Mouse (Mus musculus) lung, embryonic 15.5 days (tissue): Measurements from ENCODE around the gene Phactr1. TPM values are rescaled to one million over a fixed set of nuclear protein-coding genes. Genes with fewer than 3 reads are reported as not detected.

ENCODE experiments used
- ATAC-seq: fragments of 200-750 bp; cut with Nextera tagmentation; 2 replicates; pipeline ENCODE4 v1.8.0; 2017; ENCODE audit warnings: moderate number of reproducible peaks, borderline replicate concordance; ENCODE audit not compliant: low FRiP score, low TSS enrichment; ENCODE audit errors: extremely low read depth
- H3K27ac ChIP-seq: fragments of 300-500 bp; sonication (generic); 2 replicates; pipeline ENCODE4 v1.5.1; 2015; ENCODE audit warnings: moderate library complexity, mild to moderate bottlenecking, inconsistent platforms
- H3K27me3 ChIP-seq: fragments of 300-500 bp; sonication (generic); 2 replicates; pipeline ENCODE4 v1.6.1; 2015; ENCODE audit warnings: inconsistent platforms
- H3K36me3 ChIP-seq: fragments of 300-500 bp; sonication (generic); 2 replicates; pipeline ENCODE4 v1.6.1; 2015; ENCODE audit warnings: inconsistent platforms
- H3K4me1 ChIP-seq: fragments of 300-500 bp; sonication (generic); 2 replicates; pipeline ENCODE4 v1.6.1; 2015; ENCODE audit warnings: inconsistent platforms
- H3K4me2 ChIP-seq: fragments of 300-500 bp; sonication (generic); 2 replicates; pipeline ENCODE4 v1.6.1; 2015; ENCODE audit warnings: inconsistent platforms, mild to moderate bottlenecking, moderate library complexity
- H3K4me3 ChIP-seq: fragments of 300-500 bp; sonication (generic); 2 replicates; pipeline ENCODE4 v1.5.1; 2015; ENCODE audit warnings: mild to moderate bottlenecking, inconsistent platforms
- H3K9ac ChIP-seq: fragments of 300-500 bp; sonication (generic); 2 replicates; pipeline ENCODE4 v1.6.1; 2015; ENCODE audit warnings: inconsistent platforms
- H3K9me3 ChIP-seq: fragments of 300-500 bp; sonication (generic); 2 replicates; pipeline ENCODE4 v1.6.1; 2016; ENCODE audit warnings: inconsistent platforms
- WGBS: fragments of 180-500 bp; shearing (Covaris S2); methylation state at CpG from one replicate; pipeline ENCODE4 v1.1.7; 2015; 5-methylcytosine and 5-hydroxymethylcytosine counted together
- polyA plus RNA-seq: library from polyadenylated mRNA; unstranded; fragments of >200 nt; fragmentation: Nextera tagmentation; extraction: Ambion mirVana; gene quantifications from 2 replicates; pipeline ENCODE4 v1.2.1, GENCODE M21; 2015

Gene Phactr1
- polyA plus RNA-seq, 1 experiment from 2014 or later: 6.4 TPM

DNA sequence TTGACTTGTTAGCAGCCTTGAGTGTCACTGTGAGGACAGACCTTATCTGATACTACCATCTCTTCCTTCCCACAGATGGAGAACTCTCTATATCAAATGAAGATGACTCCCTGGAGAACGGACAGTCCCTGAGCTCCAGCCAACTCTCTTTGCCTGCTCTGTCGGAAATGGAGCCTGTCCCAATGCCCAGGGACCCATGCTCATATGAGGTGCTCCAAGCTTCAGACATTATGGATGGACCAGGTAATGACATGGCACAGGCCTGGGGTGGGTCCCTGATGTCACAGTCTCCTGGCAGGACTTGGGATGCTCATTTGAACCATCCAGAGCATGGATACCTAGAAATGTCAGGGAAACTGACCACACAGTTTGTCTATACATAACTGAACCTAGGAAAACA, 376.7 kb downstream of the Phactr1 start:
- 89% methylated on average over 2 of the region's 2 CpGs for WGBS

DNA sequence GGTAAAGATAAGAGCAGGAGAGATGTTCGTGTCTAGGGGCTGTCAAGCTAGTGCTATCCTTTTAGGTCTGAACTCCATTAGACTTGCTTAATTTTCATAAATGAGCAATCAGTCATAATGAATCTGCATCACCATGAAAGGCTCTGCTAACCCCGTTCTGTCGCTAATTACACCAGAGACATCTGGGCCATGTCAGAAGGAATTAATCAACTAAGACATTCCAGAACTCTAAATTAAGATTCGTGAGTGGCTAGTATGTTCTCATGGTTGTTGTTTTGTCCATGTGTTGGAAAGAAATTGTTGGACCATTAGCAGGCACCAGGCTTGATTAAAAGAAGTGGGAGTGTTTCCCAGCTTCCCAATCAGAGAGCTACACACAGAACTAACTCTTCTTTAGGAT, 382.9 kb downstream of the Phactr1 start:
- Histone ChIP-seq H3K27ac (no peak overlapping the region), H3K4me2 (no peak overlapping the region), H3K36me3 (no peaks in the 10 kb centered on the region), H3K9ac (no peak overlapping the region), H3K4me1 (no peaks in the 10 kb centered on the region), H3K9me3 (no peaks in the 10 kb centered on the region), H3K4me3 (no peak overlapping the region), H3K27me3 (no peaks in the 10 kb centered on the region)
- no peak for ATAC-seq
- 61% methylated on average over 4 of the region's 4 CpGs for WGBS

More for the DNA sequence above, 376.7 kb downstream of the Phactr1 start:
- H3K36me3 ChIP-seq: no peaks in the 10 kb centered on the region
- no peak overlapping the region for H3K4me2 ChIP-seq
- H3K4me1 ChIP-seq: no peaks in the 10 kb centered on the region
- H3K9ac ChIP-seq: no peak overlapping the region
- no peaks in the 10 kb centered on the region for H3K27me3 ChIP-seq
- no peak overlapping the region for H3K27ac ChIP-seq
- no peaks in the 10 kb centered on the region for H3K9me3 ChIP-seq
- ATAC-seq: no peak
- no peak overlapping the region for H3K4me3 ChIP-seq

GRCm38 (mm10) chr13:43068716-43069265, 388.4 kb downstream of the Phactr1 start:
- no peak for ATAC-seq
- Histone ChIP-seq H3K4me1 (no peaks in the 10 kb centered on the region; the same call in 1 of the 2 replicates), H3K4me3 (no peak overlapping the region), H3K36me3 (no peaks in the 10 kb centered on the region), H3K27ac (no peak overlapping the region), H3K9ac (no peak overlapping the region), H3K4me2 (no peak overlapping the region), H3K27me3 (no peaks in the 10 kb centered on the region), H3K9me3 (no peaks in the 10 kb centered on the region)
- 67% methylated on average over 8 of the region's 8 CpGs for WGBS

- no peak overlapping the region for H3K4me2 ChIP-seq
- no peaks in the 10 kb centered on the region for H3K9me3 ChIP-seq
- H3K27me3 ChIP-seq: no peaks in the 10 kb centered on the region
- H3K4me1 ChIP-seq: no peaks in the 10 kb centered on the region; the same call in 1 of the 2 replicates
- no peak overlapping the region for H3K9ac ChIP-seq
- no peaks in the 10 kb centered on the region for H3K36me3 ChIP-seq
- H3K4me3 ChIP-seq: no peak overlapping the region
- no peak overlapping the region for H3K27ac ChIP-seq
- ATAC-seq: no peak
- WGBS: 75% methylated on average over 4 of the region's 4 CpGs
Measured at GRCm38 (mm10) chr13:43070496-43070895, 390.1 kb downstream of the Phactr1 start.

DNA sequence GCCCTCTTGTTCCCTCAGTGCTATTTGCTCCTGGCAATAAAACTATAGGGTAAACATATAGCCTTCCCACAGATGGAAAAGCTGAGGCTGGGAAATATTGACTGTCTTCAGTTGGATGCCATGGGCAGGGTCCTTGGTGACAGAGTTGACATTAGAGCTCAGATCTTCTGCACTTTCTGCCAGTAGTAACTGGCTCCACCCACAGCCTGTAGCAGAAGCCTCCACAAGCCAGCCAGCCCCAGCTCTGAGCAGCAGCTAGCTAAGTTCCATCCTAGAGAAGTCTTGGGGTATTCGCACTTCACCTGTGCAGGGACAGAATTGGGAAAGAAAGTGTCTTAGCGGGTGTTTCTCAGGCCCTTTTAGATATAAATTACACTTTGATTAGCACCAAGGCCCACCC, 390.5 kb downstream of the Phactr1 start:
- WGBS: 81% methylated on average over 2 of the region's 2 CpGs

DNA sequence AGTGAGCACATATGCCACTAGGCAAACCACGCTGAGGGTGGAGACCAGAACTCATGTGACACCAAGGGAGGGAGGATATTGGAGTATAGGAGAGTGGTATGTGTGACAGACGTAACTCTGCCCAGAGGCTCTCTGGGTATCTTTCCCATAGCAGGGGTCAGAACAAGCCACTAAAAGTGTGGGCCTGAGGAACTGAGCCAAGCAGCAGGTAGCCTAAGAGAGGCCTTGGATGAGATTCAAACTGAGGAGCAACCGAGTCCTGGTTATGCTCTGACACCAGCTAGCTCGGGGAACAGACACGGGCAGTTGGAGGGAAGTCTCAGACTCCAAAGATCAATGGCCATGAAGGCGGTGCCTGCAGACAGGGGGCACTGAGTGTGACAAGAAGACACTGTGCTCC, 395.0 kb downstream of the Phactr1 start:
- no peak for ATAC-seq
- Histone ChIP-seq H3K4me2 (no peak overlapping the region), H3K4me3 (no peak overlapping the region), H3K4me1 (no peaks in the 10 kb centered on the region; the same call in 1 of the 2 replicates), H3K9me3 (no peaks in the 10 kb centered on the region), H3K27ac (no peak overlapping the region), H3K27me3 (no peaks in the 10 kb centered on the region), H3K9ac (no peak overlapping the region), H3K36me3 (no peaks in the 10 kb centered on the region)
- WGBS: 68% methylated on average over 6 of the region's 6 CpGs

More for the DNA sequence above, 390.5 kb downstream of the Phactr1 start:
- H3K27me3 ChIP-seq: no peaks in the 10 kb centered on the region
- H3K4me2 ChIP-seq: no peak overlapping the region
- no peaks in the 10 kb centered on the region for H3K9me3 ChIP-seq
- no peak overlapping the region for H3K4me3 ChIP-seq
- no peak overlapping the region for H3K27ac ChIP-seq
- H3K36me3 ChIP-seq: no peaks in the 10 kb centered on the region
- H3K4me1 ChIP-seq: no peaks in the 10 kb centered on the region; the same call in 1 of the 2 replicates
- ATAC-seq: no peak
- H3K9ac ChIP-seq: no peak overlapping the region

GRCm38 (mm10) chr13:43077485-43077884, 397.1 kb downstream of the Phactr1 start:
- Histone ChIP-seq H3K4me3 (no peak overlapping the region), H3K36me3 (no peaks in the 10 kb centered on the region), H3K27me3 (no peaks in the 10 kb centered on the region), H3K4me2 (no peak overlapping the region), H3K4me1 (no peaks in the 10 kb centered on the region), H3K27ac (no peak overlapping the region), H3K9ac (no peak overlapping the region), H3K9me3 (no peaks in the 10 kb centered on the region)
- no peak for ATAC-seq
- WGBS: 83% methylated on average over 9 of the region's 9 CpGs

- H3K4me1 ChIP-seq: no peaks in the 10 kb centered on the region
- H3K27ac ChIP-seq: no peak overlapping the region
- H3K9me3 ChIP-seq: no peaks in the 10 kb centered on the region
- H3K4me3 ChIP-seq: no peak overlapping the region
- no peaks in the 10 kb centered on the region for H3K27me3 ChIP-seq
- WGBS: 89% methylated on average over 7 of the region's 7 CpGs
- ATAC-seq: no peak
- no peaks in the 10 kb centered on the region for H3K36me3 ChIP-seq
- H3K4me2 ChIP-seq: no peak overlapping the region
- no peak overlapping the region for H3K9ac ChIP-seq
Measured at GRCm38 (mm10) chr13:43085226-43085625, 404.8 kb downstream of the Phactr1 start.

DNA sequence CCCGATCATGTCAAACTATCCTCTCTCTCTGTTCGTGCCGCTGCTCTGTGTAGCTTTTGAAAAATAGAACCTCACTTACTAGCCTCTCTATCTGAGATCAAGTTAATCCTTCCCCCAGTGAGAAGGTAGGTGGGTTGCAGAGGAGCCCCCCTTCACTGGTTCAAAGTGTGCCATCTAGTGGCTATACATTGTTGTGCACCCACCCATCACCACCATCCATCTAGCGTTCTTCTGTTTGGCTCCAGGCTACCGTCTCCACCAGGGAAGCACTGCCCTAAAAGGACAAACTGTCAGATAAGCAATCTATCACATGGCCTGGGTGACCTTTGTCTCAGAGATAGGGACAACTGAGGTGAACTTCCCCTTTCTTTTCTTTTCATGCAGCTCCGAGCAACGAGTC, 413.9 kb downstream of the Phactr1 start:
- Histone ChIP-seq H3K4me1 (no peaks in the 10 kb centered on the region), H3K9me3 (no peaks in the 10 kb centered on the region), H3K36me3 (no peaks in the 10 kb centered on the region), H3K4me2 (no peak overlapping the region), H3K27ac (no peak overlapping the region), H3K9ac (no peak overlapping the region), H3K4me3 (no peak overlapping the region), H3K27me3 (no peaks in the 10 kb centered on the region)
- WGBS: 45% methylated on average over 7 of the region's 7 CpGs
- ATAC-seq: no peak

- Histone ChIP-seq H3K36me3 (no peaks in the 10 kb centered on the region), H3K9ac (no peak overlapping the region), H3K9me3 (no peaks in the 10 kb centered on the region), H3K4me1 (no peaks in the 10 kb centered on the region), H3K4me3 (no peak overlapping the region), H3K4me2 (no peak overlapping the region), H3K27me3 (no peaks in the 10 kb centered on the region), H3K27ac (no peak overlapping the region)
- ATAC-seq: no peak
- WGBS: 60% methylated on average over 7 of the region's 7 CpGs
Measured at GRCm38 (mm10) chr13:43102943-43103342, 422.5 kb downstream of the Phactr1 start.

DNA sequence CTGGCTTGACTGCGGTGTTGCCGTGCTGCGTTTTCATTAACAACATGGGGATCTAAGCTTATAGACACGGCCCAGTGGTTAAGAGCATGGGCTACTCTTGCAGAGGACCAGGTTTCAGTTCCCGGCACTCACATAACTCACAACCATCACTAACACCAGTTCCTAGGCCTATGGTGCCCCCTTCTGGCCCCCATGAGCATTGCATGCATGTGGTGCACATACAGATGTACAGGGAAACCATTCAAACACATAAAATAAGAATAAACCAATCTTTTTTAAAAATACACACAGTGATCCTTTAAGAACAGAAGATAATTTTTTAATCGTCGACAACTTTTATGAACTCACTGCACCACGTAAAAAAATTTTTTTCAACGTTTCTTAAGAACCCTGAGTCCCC, 424.1 kb downstream of the Phactr1 start:
- Histone ChIP-seq H3K36me3 (no peaks in the 10 kb centered on the region), H3K4me3 (no peak overlapping the region), H3K27me3 (no peaks in the 10 kb centered on the region), H3K4me1 (no peaks in the 10 kb centered on the region), H3K27ac (no peak overlapping the region), H3K4me2 (no peak overlapping the region), H3K9ac (no peak overlapping the region), H3K9me3 (no peaks in the 10 kb centered on the region)
- no peak for ATAC-seq
- WGBS: 93% methylated on average over 9 of the region's 9 CpGs

DNA sequence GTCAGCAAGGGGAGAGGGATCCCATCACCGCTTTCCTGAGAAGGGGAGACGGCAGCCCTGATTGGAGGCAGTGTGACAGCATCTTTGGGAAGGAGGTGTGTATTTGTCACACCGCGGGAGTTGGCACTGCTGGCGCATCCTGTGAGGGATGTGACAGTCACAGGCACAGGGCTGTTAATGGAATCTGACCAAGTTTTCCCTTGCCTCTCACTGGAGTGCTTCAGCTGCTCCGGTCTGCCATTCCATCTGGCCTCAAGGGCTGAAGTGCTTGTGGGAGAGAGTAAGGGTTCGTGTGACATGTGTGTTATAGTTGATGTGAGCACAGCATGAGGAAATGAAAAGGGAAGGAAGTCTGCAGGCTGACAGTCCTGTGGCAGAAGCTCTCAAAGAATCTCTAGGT, 431.9 kb downstream of the Phactr1 start:
- no peaks in the 10 kb centered on the region for H3K4me1 ChIP-seq
- H3K4me2 ChIP-seq: no peak overlapping the region
- H3K9me3 ChIP-seq: no peaks in the 10 kb centered on the region
- no peak overlapping the region for H3K4me3 ChIP-seq
- no peak overlapping the region for H3K27ac ChIP-seq
- H3K27me3 ChIP-seq: no peaks in the 10 kb centered on the region
- no peak overlapping the region for H3K9ac ChIP-seq
- 44% methylated on average over 7 of the region's 7 CpGs for WGBS
- no peak for ATAC-seq
- no peaks in the 10 kb centered on the region for H3K36me3 ChIP-seq

- 69% methylated on average over 3 of the region's 3 CpGs for WGBS
- H3K36me3 ChIP-seq: no peaks in the 10 kb centered on the region
Measured at GRCm38 (mm10) chr13:43112707-43113106, 432.3 kb downstream of the Phactr1 start.

More at GRCm38 (mm10) chr13:43112707-43113106, 432.3 kb downstream of the Phactr1 start:
- Histone ChIP-seq H3K9me3 (no peaks in the 10 kb centered on the region), H3K27me3 (no peaks in the 10 kb centered on the region), H3K9ac (no peak overlapping the region), H3K27ac (no peak overlapping the region), H3K4me1 (no peaks in the 10 kb centered on the region), H3K4me3 (no peak overlapping the region), H3K4me2 (no peak overlapping the region)
- ATAC-seq: no peak
